Mouse (Mus musculus) intestine, embryonic 16.5 days (tissue): ENCODE measurements around the gene Vdr. TPM values are rescaled to one million over a fixed set of nuclear protein-coding genes. Genes with fewer than 3 reads are reported as not detected.

Experiments used
- ATAC-seq: fragments of 200-750 bp; cut with Nextera tagmentation; 2 replicates; pipeline ENCODE4 v1.8.0; 2017; ENCODE audit warnings: moderate TSS enrichment, moderate library complexity
- H3K27ac ChIP-seq: fragments of 300-500 bp; sonication (generic); 2 replicates; pipeline ENCODE4 v1.5.1; 2014; ENCODE audit warnings: mild to moderate bottlenecking, low read length
- H3K27me3 ChIP-seq: fragments of 300-500 bp; sonication (generic); replicated peaks from 2 replicates; pipeline ENCODE4 v1.6.1; 2014; ENCODE audit warnings: low read length, control low read depth, mixed read lengths; ENCODE audit not compliant: control insufficient read depth, insufficient read depth
- H3K36me3 ChIP-seq: fragments of 300-500 bp; sonication (generic); 2 replicates; pipeline ENCODE4 v1.6.1; 2014; ENCODE audit warnings: low read length, control low read depth; ENCODE audit not compliant: control insufficient read depth, insufficient read depth
- H3K4me1 ChIP-seq: fragments of 300-500 bp; sonication (generic); 2 replicates; pipeline ENCODE4 v1.6.1; 2014; ENCODE audit warnings: low read length, control low read depth, mixed read lengths; ENCODE audit not compliant: control insufficient read depth, insufficient read depth
- H3K4me2 ChIP-seq: fragments of 300-500 bp; sonication (generic); 2 replicates; pipeline ENCODE4 v1.6.1; 2014; ENCODE audit warnings: low read depth, low read length, control low read depth
- H3K4me3 ChIP-seq: fragments of 300-500 bp; sonication (generic); 2 replicates; pipeline ENCODE4 v1.5.1; 2014; ENCODE audit warnings: mild to moderate bottlenecking, low read length
- H3K9ac ChIP-seq: fragments of 300-500 bp; sonication (generic); 2 replicates; pipeline ENCODE4 v1.6.1; 2014; ENCODE audit warnings: low read depth, low read length
- H3K9me3 ChIP-seq: fragments of 300-500 bp; sonication (generic); 2 replicates; pipeline ENCODE4 v1.6.1; 2016; ENCODE audit warnings: low read length, control low read depth; ENCODE audit not compliant: control insufficient read depth
- WGBS: fragments of 180-500 bp; shearing (Covaris S2); extraction: QIAGEN DNeasy Blood & Tissue Kit; methylation state at CpG from one replicate; pipeline ENCODE4 v1.1.7; 2014; 5-methylcytosine and 5-hydroxymethylcytosine counted together
- polyA plus RNA-seq: library from polyadenylated mRNA; unstranded; fragments of >200 nt; fragmentation: Nextera tagmentation; extraction: Ambion mirVana; gene quantifications from 2 replicates; pipeline ENCODE4 v1.2.1, GENCODE M21; 2015

Gene Vdr
- polyA plus RNA-seq, 1 experiment from 2014 or later = 2.4 TPM

DNA sequence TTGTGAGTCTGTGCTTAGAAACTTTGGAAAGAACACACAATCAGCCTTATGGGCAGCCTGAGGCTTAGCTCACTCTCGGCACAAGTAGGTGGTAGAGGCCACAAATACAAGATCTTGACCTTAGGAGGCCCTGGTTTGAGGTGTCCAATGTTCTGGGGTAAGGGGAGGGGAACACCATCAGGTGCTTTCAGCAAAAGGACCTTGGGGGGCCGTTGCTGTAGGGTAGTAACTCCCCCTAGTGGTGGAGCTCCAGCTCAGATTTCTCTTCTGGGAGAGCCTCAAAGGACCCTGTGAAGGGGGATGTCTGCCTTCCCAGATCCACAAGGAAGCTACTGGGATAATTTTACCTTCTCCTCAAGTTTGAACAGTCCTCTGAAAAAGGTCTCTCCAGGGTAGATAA, 60.0 kb downstream of the Vdr start:
- H3K4me1 ChIP-seq = peaks cover 3% of the 10 kb centered on the region; the same call in 1 of the 2 replicates
- H3K27ac ChIP-seq = no peak overlapping the region
- 32% methylated on average over 2 of the region's 2 CpGs for WGBS
- no peaks in the 10 kb centered on the region for H3K27me3 ChIP-seq
- no peak overlapping the region for H3K4me3 ChIP-seq
- no peak overlapping the region for H3K4me2 ChIP-seq
- no peaks in the 10 kb centered on the region for H3K36me3 ChIP-seq
- no peak for ATAC-seq
- no peaks in the 10 kb centered on the region for H3K9me3 ChIP-seq
- H3K9ac ChIP-seq = no peak overlapping the region

DNA sequence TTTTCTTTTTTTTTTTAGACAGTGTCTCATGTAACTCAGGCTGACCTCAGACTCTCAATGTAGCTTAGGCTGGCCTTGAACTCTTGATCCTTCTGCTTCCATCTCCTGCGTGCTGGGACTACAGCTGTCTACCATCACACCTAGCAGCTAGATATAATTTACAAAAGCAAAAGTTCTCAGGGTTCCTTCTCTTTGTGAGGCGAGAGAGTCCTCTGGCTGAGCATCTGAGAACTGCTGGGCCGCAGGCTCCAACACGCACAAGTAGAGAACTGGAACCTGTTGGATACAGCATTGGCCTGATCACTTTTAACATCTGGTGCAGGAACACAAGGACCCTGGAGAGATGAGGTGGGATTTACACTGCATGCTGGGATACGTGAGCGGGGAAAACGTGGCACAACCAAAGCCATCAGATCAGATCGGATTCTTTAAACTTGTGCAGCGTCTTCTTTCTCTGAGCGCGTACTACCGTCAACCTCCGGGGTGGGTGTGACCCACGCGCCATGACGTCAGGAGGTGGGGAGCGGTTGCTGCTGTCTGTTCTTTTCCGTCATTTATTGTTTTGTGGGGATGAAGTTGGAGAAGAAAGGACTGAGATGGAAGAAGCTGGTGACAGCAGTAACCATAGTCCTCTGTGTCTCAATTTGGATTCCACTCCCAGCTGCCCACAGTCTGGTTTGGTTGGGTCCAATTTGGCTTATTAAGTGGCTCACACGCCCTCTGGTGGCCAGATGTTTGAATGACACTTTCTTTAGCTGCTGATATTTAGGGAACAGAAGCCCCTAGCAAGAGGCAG, 61.1 kb downstream of the Vdr start:
- WGBS = 3% methylated on average over 19 of the region's 19 CpGs
- Histone ChIP-seq H3K9ac (peak overlapping the region; percentile 41), H3K4me1 (no peaks in the 10 kb centered on the region), H3K36me3 (no peaks in the 10 kb centered on the region), H3K9me3 (no peaks in the 10 kb centered on the region), H3K4me2 (peak overlapping the region; percentile 80), H3K27ac (no peak overlapping the region), H3K4me3 (peak overlapping the region; percentile 43), H3K27me3 (no peaks in the 10 kb centered on the region)
- ATAC-seq = peak; percentile 73

DNA sequence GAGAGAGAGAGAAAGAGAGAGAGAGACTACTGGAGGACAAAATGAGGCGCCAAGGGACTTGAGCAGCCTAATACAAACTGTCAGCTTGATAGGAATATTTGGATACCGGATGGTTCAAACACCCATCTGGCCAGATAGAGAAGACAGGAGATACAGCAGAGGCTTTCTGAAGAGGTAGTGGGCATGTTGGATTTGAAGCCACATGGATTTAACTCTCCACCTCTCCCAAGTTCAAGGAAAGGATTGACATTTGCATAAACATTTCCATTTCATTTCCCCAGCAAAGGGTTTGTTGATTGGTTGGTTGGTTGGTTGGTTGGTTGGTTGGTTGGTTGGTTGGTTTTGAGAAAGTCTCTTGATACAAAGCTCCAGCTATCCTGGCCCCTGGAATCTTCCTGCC, 62.6 kb downstream of the Vdr start:
- no peak overlapping the region for H3K27ac ChIP-seq
- no peak overlapping the region for H3K9ac ChIP-seq
- H3K4me1 ChIP-seq = no peaks in the 10 kb centered on the region
- H3K4me3 ChIP-seq = no peak overlapping the region
- no peak overlapping the region for H3K4me2 ChIP-seq
- H3K36me3 ChIP-seq = no peaks in the 10 kb centered on the region
- ATAC-seq = no peak
- H3K27me3 ChIP-seq = no peaks in the 10 kb centered on the region
- no peaks in the 10 kb centered on the region for H3K9me3 ChIP-seq
- WGBS = 94% methylated on average over 2 of the region's 2 CpGs

DNA sequence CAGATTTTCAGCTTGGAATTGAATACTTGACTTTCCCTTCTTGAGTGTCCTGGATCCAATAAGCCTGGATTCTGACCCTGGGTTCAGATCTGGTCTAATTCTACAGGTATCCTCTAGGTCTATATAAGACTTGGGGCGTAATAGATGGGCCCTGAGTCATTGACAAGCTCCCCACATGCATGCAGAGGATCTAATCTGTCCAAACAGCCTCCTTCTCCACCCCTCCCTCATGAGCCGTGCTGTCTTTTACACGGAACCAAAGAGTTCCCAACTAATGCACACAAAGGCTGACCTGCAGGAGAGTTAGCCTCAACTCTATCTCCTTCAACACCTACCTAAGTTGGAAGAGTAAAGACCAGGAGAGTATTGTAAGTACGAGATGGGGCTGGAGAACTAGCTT, 63.1 kb downstream of the Vdr start:
- ATAC-seq = no peak
- Histone ChIP-seq H3K27ac (no peak overlapping the region), H3K4me1 (no peaks in the 10 kb centered on the region), H3K9me3 (no peaks in the 10 kb centered on the region), H3K4me3 (no peak overlapping the region), H3K4me2 (no peak overlapping the region), H3K27me3 (no peaks in the 10 kb centered on the region), H3K9ac (no peak overlapping the region), H3K36me3 (no peaks in the 10 kb centered on the region)
- WGBS = 87% methylated on average over 4 of the region's 4 CpGs

DNA sequence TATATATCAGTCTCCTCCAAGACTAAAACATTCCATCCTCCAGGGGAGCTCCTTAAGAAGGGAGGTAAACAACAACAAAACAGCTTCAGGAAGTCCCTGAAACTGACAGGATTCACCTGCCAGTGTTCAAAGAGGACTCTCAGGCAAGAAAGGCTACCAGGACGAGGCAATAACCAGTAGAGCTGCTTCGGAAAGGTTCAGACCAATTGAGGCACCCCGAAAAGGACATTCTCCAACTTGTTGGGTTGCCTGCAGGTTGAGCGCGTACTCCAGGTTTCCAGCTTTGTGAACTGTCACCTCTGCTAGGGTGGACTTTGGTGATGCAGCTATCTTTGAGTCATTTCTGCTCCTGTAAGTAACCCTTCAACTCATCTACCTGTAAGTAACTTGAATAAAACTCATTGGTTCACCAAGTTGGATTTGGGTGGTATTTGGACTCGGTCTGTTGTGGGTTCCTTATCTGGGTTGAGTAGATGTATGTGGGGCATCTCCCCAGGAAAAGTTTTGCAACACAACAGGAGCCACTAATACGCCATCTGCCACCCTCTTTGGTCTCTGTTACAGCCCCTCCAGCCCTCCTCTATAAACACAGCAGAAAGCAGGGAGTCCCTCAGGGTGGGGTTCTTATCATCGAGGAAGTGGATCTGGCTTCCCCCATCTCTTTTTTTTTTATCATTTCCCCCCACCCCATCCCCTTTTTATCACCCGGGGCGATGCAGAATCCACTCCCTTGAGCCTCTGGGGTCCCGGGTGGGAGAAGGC, 64.1 kb downstream of the Vdr start:
- Histone ChIP-seq H3K27ac (no peak overlapping the region), H3K4me1 (no peaks in the 10 kb centered on the region), H3K9ac (no peak overlapping the region), H3K4me2 (no peak overlapping the region), H3K36me3 (no peaks in the 10 kb centered on the region), H3K9me3 (no peaks in the 10 kb centered on the region), H3K27me3 (no peaks in the 10 kb centered on the region), H3K4me3 (no peak overlapping the region)
- WGBS = 86% methylated on average over 11 of the region's 11 CpGs
- ATAC-seq = no peak

DNA sequence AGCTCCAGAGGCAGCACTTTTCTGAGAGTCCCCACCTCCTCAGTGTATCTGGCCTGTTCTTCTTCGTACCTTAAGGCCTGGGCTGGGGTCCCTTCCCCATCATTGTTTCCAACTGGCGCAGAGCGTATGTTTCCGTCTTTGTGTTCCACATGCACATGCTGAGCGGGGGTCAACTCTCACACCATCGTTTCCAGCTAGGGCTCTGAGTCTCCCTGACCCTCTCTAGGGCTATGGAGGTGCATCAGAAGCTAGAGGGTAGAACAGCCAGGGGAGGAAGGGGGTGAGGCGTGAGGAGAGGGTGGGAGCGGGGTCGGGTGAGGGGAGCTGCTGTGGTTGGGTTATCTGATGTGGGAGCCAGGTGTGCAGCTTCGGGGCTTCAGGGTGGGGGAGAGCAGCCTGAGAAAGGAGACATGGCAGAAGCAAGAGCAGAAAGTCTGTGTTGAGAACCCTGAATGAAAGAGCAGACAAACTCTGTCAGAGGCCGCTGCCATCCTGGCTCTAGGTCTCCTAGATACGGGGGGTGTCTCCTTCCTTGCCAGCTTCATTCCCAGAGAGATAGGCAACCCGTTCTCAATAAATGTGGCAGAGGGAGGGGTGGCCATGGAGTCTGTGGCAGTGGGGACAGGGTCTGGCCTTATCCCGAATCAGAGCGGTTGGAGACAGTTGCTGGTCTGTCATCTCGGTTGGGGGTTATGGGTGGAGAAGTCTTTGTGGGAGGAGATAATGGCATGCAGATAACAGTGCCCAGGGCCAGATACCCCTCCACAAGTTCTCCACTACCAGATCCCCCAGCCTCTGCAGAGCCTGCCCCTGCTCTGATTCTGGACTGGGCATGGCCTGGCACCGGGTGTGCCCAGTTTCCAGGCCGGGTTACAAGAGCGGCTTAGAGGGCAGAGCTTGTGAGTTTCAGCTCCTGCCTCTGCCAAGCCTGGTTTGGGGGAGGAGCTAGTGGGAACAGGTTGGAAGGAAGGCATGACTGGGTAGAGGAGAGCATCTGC, 66.1 kb downstream of the Vdr start, which contains the start of gene Hdac7:
Gene Hdac7 (minus strand): TSS at position 466 of the 998 bp plus-strand sequence.
- 71% methylated on average over 19 of the region's 19 CpGs for WGBS
- ATAC-seq = no peak
- Histone ChIP-seq H3K4me1 (peaks cover 15% of the 10 kb centered on the region), H3K9me3 (no peaks in the 10 kb centered on the region), H3K4me3 (no peak within 1 kb of the TSS), H3K27ac (no peak within 1 kb of the TSS), H3K4me2 (no peak within 1 kb of the TSS), H3K36me3 (no peaks in the 10 kb centered on the region), H3K9ac (no peak within 1 kb of the TSS), H3K27me3 (no peaks in the 10 kb centered on the region)

DNA sequence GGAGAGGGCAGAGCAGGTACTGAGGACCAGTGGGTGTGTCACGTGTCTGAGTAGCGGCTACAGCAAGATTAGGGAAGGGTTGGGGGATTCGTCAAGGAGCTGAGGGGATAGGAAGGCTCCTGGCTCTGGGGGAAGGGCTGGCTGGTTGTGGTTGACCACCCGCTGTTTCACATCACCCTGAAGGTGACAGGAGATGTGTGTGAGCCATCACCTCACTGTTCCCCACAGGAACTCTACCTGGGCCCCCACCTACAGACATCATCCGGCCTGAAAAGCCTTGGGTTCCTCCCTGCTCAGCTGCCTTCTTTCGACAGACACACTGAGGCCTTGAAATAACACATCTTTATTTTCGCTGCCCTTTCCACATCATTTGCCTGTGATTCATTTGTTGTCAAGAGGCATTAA, 67.2 kb downstream of the Vdr start:
- H3K36me3 ChIP-seq = no peaks in the 10 kb centered on the region
- 73% methylated on average over 7 of the region's 7 CpGs for WGBS
- peaks cover 20% of the 10 kb centered on the region for H3K4me1 ChIP-seq
- no peak overlapping the region for H3K4me2 ChIP-seq
- H3K4me3 ChIP-seq = no peak overlapping the region
- no peak overlapping the region for H3K9ac ChIP-seq
- H3K9me3 ChIP-seq = no peaks in the 10 kb centered on the region
- no peak for ATAC-seq
- H3K27ac ChIP-seq = no peak overlapping the region
- no peaks in the 10 kb centered on the region for H3K27me3 ChIP-seq

DNA sequence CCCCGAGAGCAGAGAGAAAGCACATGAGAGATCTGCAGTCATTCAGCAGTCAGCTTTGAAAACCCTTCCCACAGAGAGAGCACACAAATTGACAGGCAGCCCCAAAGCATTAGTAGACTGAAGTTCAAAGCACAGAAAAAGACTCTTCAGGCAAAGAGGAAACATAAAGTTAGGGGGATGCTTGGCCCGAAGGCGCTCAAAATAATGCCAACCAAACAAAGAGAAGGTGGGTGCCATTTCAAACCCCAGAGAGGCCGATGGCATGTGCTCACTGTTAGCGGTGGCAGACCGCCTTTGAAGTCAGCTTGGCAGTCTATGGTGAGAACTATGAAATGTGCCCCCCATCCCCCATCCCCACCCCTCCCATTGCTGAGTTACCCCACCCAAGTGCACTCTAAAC, 68.4 kb downstream of the Vdr start:
- no peak overlapping the region for H3K4me2 ChIP-seq
- peaks cover 32% of the 10 kb centered on the region for H3K4me1 ChIP-seq
- H3K27ac ChIP-seq = no peak overlapping the region
- 88% methylated on average over 6 of the region's 6 CpGs for WGBS
- H3K9me3 ChIP-seq = no peaks in the 10 kb centered on the region
- no peak overlapping the region for H3K9ac ChIP-seq
- no peak for ATAC-seq
- H3K36me3 ChIP-seq = no peaks in the 10 kb centered on the region
- no peaks in the 10 kb centered on the region for H3K27me3 ChIP-seq
- no peak overlapping the region for H3K4me3 ChIP-seq

DNA sequence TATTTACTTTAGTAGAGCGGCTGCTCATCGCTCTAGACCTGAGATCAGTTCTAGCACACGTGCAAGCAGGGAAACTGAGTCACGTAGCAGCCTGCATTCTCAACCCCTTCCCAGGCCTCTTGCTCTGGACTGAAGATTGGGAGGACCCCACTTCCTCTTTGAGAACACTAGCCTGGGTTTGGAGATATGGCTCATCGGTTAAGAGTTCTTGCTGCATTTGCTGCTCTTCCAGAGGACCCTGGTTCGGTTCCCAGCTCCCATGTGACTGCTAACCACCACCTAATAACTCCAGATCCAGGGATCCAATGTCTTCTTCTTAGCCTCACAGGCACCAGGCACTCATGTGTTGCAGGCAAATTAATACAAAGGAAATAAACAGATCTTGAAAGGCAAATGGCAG, 69.0 kb downstream of the Vdr start:
- 94% methylated on average over 6 of the region's 6 CpGs for WGBS
- ATAC-seq = no peak
- H3K9me3 ChIP-seq = no peaks in the 10 kb centered on the region
- no peaks in the 10 kb centered on the region for H3K36me3 ChIP-seq
- H3K4me3 ChIP-seq = no peak overlapping the region
- H3K4me2 ChIP-seq = no peak overlapping the region
- peaks cover 38% of the 10 kb centered on the region for H3K4me1 ChIP-seq
- no peak overlapping the region for H3K27ac ChIP-seq
- no peaks in the 10 kb centered on the region for H3K27me3 ChIP-seq
- H3K9ac ChIP-seq = no peak overlapping the region
